In the genomic region with DNA sequence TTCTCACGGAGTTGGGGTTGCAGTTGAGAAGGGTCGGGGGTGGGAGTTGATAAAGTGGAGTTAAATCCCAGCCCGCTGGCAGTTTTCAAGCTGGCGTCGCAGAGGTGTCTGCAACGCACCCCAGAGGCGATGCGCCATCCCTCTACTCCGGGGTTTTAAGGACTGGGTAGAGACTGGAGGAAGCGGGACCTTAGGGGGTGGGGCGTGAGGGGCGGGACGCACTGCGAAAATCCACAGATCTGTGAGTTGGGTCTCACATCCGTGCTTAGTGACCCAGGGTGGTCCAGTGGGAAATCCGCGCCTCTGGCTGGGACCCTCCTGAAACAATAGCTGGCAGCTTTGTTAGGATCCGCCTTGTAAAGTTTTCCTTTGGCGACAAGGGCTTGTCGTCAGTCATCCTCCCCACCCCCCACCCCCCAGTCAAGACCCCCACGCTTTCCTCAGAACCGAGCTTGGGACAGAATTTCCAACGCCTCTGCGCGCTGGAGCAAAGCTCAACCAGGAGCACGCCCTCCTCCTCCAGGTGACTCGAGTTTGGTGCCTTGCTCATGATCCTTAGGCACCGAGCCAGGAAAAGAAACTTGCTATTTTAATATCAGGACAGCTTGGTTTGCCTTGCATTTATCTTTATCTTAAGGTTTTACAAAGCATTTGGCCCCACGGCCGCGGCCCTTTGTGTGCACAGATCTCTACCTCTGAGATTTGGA, we compare ENCODE assay signal across 8 mouse cellular contexts. TPM values are rescaled to one million over a fixed set of nuclear protein-coding genes. Genes with fewer than 3 reads are reported as not detected.
A peak's percentile ranks its signal among the peaks of the same experiment; 100 is the strongest.
DNase-seq lines count a peak whose midpoint lies in the region; ATAC-seq and TF ChIP-seq lines count a peak whose summit lies in the region.

A gene (minus strand): TSS at position 131 of the 707 bp plus-strand sequence.

- H3K27ac ChIP-seq in spleen, adult 2 months (ENCODE audit: insufficient read depth, low read length), result peak within 1 kb of the TSS; percentile 27
- H3K27ac ChIP-seq in cortical plate, adult 2 months (ENCODE audit: insufficient read depth, low read length), result no peak within 1 kb of the TSS
- H3K27ac ChIP-seq in limb, embryonic 14.5 days (replicated peaks; ENCODE audit: low read depth, low read length), result no peak within 1 kb of the TSS
- peak within 1 kb of the TSS; percentile 20 for H3K27ac ChIP-seq in small intestine, adult 2 months (ENCODE audit: insufficient read depth, low read depth, low read length)

- TF ChIP-seq POLR2A in spleen, adult 2 months (IDR thresholded peaks at IDR 0.05; ENCODE audit: low read depth, low read length), result no peak
- TF ChIP-seq POLR2A in cortical plate, adult 2 months (IDR thresholded peaks at IDR 0.05; ENCODE audit: extremely low read depth, insufficient read depth, low read length), result no peak
- TF ChIP-seq POLR2A in limb, embryonic 14.5 days (IDR thresholded peaks at IDR 0.05; ENCODE audit: borderline replicate concordance, extremely low read depth, insufficient read depth, insufficient read length), result no peak
- peak; percentile 1; the same call in 1 of the 2 replicates for TF ChIP-seq POLR2A in small intestine, adult 2 months (IDR thresholded peaks at IDR 0.05; ENCODE audit: low read depth, low read length)

- no peak for ATAC-seq in limb, embryonic 14.5 days (ENCODE audit: low FRiP score, low read depth)

- 5% methylated on average over 31 of the region's 31 CpGs for WGBS in spleen, adult 2 months
- under 1% methylated on average over 30 of the region's 31 CpGs for whole genome bisulfite sequencing in limb, embryonic 14.5 days
- 1% methylated on average over 31 of the region's 31 CpGs for WGBS in small intestine, adult 2 months

- H3K9me3 ChIP-seq in limb, embryonic 14.5 days (ENCODE audit: control insufficient read depth, low read length), result no peaks in the 10 kb centered on the region

- H3K27me3 ChIP-seq in spleen, adult 2 months (ENCODE audit: control insufficient read depth, insufficient read depth, low read length), result peaks cover 21% of the 10 kb centered on the region
- peaks cover 62% of the 10 kb centered on the region for H3K27me3 ChIP-seq in limb, embryonic 14.5 days (ENCODE audit: control insufficient read depth, insufficient read depth, low read length)
- H3K27me3 ChIP-seq in small intestine, adult 2 months (ENCODE audit: control insufficient read depth, insufficient read depth, low read length), result peaks cover 31% of the 10 kb centered on the region; the same call in 1 of the 2 replicates

- H3K4me2 ChIP-seq in limb, embryonic 14.5 days (replicated peaks; ENCODE audit: low read depth, low read length, severe bottlenecking), result peak within 1 kb of the TSS; percentile 74

- peaks cover 8% of the 10 kb centered on the region for H3K4me1 ChIP-seq in spleen, adult 2 months (ENCODE audit: control insufficient read depth, insufficient read depth, insufficient read length)
- no peaks in the 10 kb centered on the region for H3K4me1 ChIP-seq in cortical plate, adult 2 months (ENCODE audit: control insufficient read depth, insufficient read depth, low read length)
- peaks cover 24% of the 10 kb centered on the region for H3K4me1 ChIP-seq in limb, embryonic 14.5 days (ENCODE audit: control insufficient read depth, insufficient read depth, low read length)
- peaks cover 18% of the 10 kb centered on the region for H3K4me1 ChIP-seq in small intestine, adult 2 months (ENCODE audit: control insufficient read depth, insufficient read depth, insufficient read length, low read length)

- DNase-seq in spleen, adult 2 months (ENCODE audit: low read depth in 1 of 2, low spot score in 2 of 2), result no peak
- no peak for DNase-seq in spleen, postnatal 36 days (ENCODE audit: low spot score in 2 of 2)
- peak; percentile 25 to 26 for DNase-seq in heart, postnatal 14 days
- DNase-seq in limb, embryonic 14.5 days (ENCODE audit: low spot score), result no peak
- no peak for DNase-seq in gastrocnemius, adult 8-10 months (ENCODE audit: low spot score in 2 of 2)
- DNase-seq in cerebellum, adult 9-11 months, result no peak

- no peaks in the 10 kb centered on the region for H3K36me3 ChIP-seq in spleen, adult 2 months (ENCODE audit: control insufficient read depth, insufficient read depth, low read length)
- H3K36me3 ChIP-seq in limb, embryonic 14.5 days (ENCODE audit: control insufficient read depth, insufficient read depth, low read length), result no peaks in the 10 kb centered on the region
- H3K36me3 ChIP-seq in small intestine, adult 2 months (ENCODE audit: control insufficient read depth, insufficient read depth, low read length), result no peaks in the 10 kb centered on the region

- intact Hi-C loops in heart, postnatal 14 days (cut with DNase I), result loop anchor here (2.0 to 5.0 kb wide), 3 partner anchors 52 to 603 kb away; no protein-coding TSS in a partner anchor

- no peak for TF ChIP-seq CTCF in spleen, adult 2 months (IDR thresholded peaks at IDR 0.05; ENCODE audit: extremely low read depth, insufficient read depth, insufficient read length, insufficient replicate concordance)
- TF ChIP-seq CTCF in cortical plate, adult 2 months (IDR thresholded peaks at IDR 0.05; ENCODE audit: extremely low read depth, insufficient read depth, low read length), result no peak
- TF ChIP-seq CTCF in small intestine, adult 2 months (IDR thresholded peaks at IDR 0.05; ENCODE audit: extremely low read depth, insufficient read length, insufficient replicate concordance, low read depth, low read length), result no peak

- peak within 1 kb of the TSS; percentile 25; the same call in 1 of the 2 replicates for H3K4me3 ChIP-seq in spleen, adult 2 months (ENCODE audit: extremely low read depth, insufficient read depth, insufficient read length)
- peak within 1 kb of the TSS; percentile 15 for H3K4me3 ChIP-seq in cortical plate, adult 2 months (ENCODE audit: insufficient read depth, low read length)
- peak within 1 kb of the TSS; percentile 41 for H3K4me3 ChIP-seq in limb, embryonic 14.5 days (replicated peaks; ENCODE audit: low read length)
- H3K4me3 ChIP-seq in small intestine, adult 2 months (ENCODE audit: low read depth, low read length), result peak within 1 kb of the TSS; percentile 58

- peak within 1 kb of the TSS; percentile 26; the same call in 1 of the 2 replicates for H3K9ac ChIP-seq in limb, embryonic 14.5 days (ENCODE audit: low read depth, low read length, severe bottlenecking)

RNA-seq across cellular contexts. Expression of the gene that starts here (rescaled TPM):
- 35.0 and 49.2 TPM in 2 replicates for polyA plus RNA-seq in spleen, adult 2 months (2012; rRNA removed)
- 1.5 and 2.0 TPM in 2 replicates for polyA plus RNA-seq in cortical plate, adult 2 months (2012; rRNA removed)
- total RNA-seq in heart, postnatal 14 days (2021), result 1 to 10 TPM; 2.7 to 5.1 TPM
- polyA plus RNA-seq in limb, embryonic 14.5 days (2012; rRNA removed), result 1.8 and 2.6 TPM in 2 replicates
- polyA plus RNA-seq in limb, embryonic 14.5 days (2014; fragmentation: Nextera tagmentation; extraction: Ambion mirVana), result 2.5 and 2.7 TPM in 2 replicates
- 2.4 and 5.4 TPM in 2 replicates for polyA plus RNA-seq in small intestine, adult 2 months (2012; rRNA removed)
- total RNA-seq in gastrocnemius, adult 8-10 months (2022), result under 1 TPM; 0.19 to 0.72 (median 0.54) TPM

Comparison
In these comparisons a context has a peak if more than half of its experiments do, and no peak if none do; other contexts are left out.
1. DNase-seq: peak in heart, postnatal 14 days (2 of 2); none in spleen, adult 2 months (0 of 2), spleen, postnatal 36 days (0 of 2), limb, embryonic 14.5 days (single experiment), gastrocnemius, adult 8-10 months (0 of 2) and cerebellum, adult 9-11 months (single experiment).
2. H3K27ac ChIP-seq: peak in spleen, adult 2 months (single experiment) and small intestine, adult 2 months (single experiment); none in cortical plate, adult 2 months (single experiment) and limb, embryonic 14.5 days (single experiment).
3. Peak in every context shown above with its lines, with median percentiles within 50 percentile points of each other: H3K4me3 ChIP-seq.